Mouse (Mus musculus) gastrocnemius, adult 18-20 months (tissue): ENCODE measurements around the gene Utrn. TPM values are rescaled to one million over a fixed set of nuclear protein-coding genes. Genes with fewer than 3 reads are reported as not detected.

Experiments
- DNase-seq: peaks from one replicate; pipeline ENCODE4 v3.0.0; 2021; ENCODE audit warnings: low spot score
- total RNA-seq, 2 experiments: library from RNA; stranded (reverse); gene quantifications; 2 replicates each; pipeline ENCODE4 v1.2.3; 2021

The Utrn gene
- total RNA-seq, 2 experiments from 2014 or later, result 17.6 to 20.4 TPM

- peak; percentile 15 for DNase-seq
Observed at GRCm38 (mm10) chr10:12874577-12875277, 5.6 kb upstream of the Utrn start.

GRCm38 (mm10) chr10:12869846-12870245 lies 681 bp upstream of the Utrn start:
- no peak for DNase-seq

GRCm38 (mm10) chr10:12868189-12869028 lies 756 bp downstream of the Utrn start:
- DNase-seq, result peak; percentile 69

DNA sequence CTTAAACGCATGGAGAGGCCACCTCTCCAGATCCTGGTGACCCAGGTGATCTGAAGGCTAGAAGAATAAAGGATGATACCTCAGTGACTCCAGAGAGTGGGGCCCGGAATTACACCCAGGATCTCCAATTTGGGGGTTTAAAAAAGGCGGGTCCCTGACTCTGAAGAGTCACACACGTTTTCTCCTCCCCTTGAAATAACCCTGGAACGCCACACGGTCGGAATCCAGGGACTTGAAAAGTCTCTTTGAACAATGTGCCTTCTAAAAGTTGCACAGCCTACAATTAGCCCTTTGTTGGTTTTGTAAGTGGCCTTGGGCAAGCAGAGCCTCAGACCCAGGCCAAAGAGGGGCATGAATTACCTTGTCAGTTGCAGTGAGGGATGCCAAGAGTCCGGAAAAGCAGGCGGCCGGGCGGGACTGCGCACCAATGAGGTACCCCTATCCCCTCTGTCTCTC lies 1.4 kb downstream of the Utrn start:
- no peak for DNase-seq

DNA sequence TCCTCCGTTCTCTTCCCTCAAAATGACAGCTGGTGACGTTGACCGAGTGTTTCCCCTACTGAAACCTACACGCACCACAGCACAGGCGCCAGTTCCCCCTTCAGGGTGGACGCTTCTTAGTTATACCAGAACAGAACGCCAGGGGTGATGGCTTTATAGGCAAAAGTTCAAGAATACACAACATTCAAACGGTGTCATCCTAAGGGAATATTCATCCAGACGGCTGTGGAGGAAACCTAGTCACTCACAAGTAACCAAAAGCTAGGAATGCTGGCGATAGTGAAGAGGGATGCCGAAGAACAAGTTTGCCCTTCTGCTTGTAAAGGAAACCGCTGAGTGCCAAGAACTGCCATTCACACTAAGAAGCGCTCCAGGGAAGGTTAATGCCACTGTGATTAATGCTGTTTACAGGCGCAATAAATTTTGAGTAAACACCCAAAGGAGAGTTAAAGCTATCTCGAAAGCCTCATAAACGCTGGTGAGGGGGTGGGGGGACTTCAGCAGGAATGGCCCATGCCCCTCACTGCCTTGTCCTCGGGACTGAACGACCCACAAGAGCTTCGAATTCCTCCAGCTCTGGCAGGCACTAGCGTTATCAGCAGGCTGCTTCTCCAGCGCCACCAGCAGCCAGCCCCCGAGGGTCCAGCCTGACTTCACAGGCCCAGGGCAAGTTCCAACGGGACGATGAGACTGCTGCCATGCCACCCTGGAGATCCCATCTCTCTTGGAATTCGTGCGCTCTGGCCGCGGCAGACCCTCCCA lies 2.0 kb downstream of the Utrn start:
- DNase-seq, result peak; percentile 30

DNA sequence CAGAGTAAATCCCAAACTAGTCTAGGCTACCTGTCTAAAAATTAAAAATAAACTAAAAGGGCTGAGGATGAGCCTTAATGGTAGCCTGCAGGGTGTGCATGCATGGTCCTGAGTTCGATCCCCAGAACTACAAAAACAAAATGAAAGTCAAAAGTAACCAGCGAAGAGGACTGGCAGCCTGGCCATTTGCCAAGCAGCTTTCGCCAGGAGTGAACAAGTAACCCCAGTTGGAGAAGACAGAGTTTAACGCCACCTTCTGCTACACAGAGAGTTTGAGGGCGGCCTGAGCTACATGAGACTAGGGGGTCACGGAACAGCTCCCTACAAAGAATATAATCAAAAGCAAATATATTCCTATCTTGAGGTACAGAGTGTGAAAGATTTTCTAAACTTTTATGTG lies 4.0 kb downstream of the Utrn start:
- DNase-seq, result no peak

DNA sequence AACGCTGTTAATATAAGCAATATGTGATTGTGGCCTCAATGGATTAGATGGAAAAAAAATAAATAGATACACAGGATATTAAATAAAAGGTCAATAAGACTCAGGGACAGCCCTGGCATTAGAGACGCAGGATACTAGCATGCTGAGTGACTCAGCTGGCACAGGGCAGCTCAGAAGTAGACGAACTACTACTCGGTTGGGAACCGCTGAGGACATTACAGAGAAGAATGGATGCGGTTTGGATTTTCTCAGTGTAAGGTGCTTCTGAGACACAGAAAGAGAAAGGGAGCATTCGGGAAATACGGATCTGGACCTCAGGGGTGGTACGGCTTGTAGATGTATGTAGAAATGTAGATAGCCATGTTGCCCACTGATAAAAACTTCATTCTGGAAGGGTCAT lies 5.6 kb downstream of the Utrn start:
- no peak for DNase-seq

GRCm38 (mm10) chr10:12862047-12862446 lies 7.1 kb downstream of the Utrn start:
- no peak for DNase-seq

- no peak for DNase-seq
Observed at GRCm38 (mm10) chr10:12861381-12861780, 7.8 kb downstream of the Utrn start.

GRCm38 (mm10) chr10:12860765-12861164 lies 8.4 kb downstream of the Utrn start:
- peak; percentile 14 for DNase-seq

- no peak for DNase-seq
Observed at GRCm38 (mm10) chr10:12860331-12860730, 8.8 kb downstream of the Utrn start.

- peak; percentile 26 for DNase-seq
Observed at GRCm38 (mm10) chr10:12858017-12858416, 11.1 kb downstream of the Utrn start.

GRCm38 (mm10) chr10:12854298-12854697 lies 14.9 kb downstream of the Utrn start:
- no peak for DNase-seq

GRCm38 (mm10) chr10:12853776-12854175 lies 15.4 kb downstream of the Utrn start:
- DNase-seq, result no peak

GRCm38 (mm10) chr10:12853196-12853620 lies 16.0 kb downstream of the Utrn start:
- DNase-seq, result peak; percentile 23

DNA sequence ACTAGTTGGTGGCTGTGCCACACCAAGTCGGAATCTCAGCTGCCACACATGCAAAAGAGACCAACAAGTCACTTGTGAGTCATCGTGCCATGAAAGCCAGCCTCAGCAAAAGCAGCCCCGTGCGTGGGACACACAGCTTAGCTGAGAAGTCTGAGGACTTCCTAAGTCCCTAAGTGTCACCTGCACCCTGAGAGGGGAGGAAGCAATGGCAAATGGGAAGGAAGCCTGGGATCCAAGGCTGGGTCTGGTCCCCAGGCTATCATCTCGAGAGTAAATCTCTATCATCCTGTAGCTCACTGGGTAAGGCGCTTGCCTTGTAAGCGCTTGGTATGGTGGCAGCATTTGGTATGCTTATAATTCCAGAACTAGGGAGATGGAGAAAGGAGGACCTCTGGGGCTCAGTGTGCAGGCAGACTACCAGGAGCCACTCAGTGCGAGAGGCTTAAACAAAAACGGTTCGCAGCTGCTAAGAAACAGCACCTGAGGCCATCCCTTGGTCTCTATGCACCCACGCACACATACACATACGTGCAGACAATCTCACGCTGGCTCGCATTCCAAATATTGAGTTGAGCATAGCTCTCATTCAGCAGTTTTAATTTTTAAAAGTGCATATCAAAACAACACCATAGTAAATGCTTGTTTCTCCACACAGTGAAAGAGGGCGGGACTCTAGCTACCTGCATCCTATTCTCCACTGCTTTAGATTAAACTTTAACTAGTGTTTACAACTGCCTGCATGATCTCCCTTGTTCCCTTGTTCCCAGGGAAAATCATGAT lies 16.6 kb downstream of the Utrn start:
- DNase-seq, result no peak

GRCm38 (mm10) chr10:12850781-12851471 lies 18.2 kb downstream of the Utrn start:
- peak; percentile 14 for DNase-seq

DNA sequence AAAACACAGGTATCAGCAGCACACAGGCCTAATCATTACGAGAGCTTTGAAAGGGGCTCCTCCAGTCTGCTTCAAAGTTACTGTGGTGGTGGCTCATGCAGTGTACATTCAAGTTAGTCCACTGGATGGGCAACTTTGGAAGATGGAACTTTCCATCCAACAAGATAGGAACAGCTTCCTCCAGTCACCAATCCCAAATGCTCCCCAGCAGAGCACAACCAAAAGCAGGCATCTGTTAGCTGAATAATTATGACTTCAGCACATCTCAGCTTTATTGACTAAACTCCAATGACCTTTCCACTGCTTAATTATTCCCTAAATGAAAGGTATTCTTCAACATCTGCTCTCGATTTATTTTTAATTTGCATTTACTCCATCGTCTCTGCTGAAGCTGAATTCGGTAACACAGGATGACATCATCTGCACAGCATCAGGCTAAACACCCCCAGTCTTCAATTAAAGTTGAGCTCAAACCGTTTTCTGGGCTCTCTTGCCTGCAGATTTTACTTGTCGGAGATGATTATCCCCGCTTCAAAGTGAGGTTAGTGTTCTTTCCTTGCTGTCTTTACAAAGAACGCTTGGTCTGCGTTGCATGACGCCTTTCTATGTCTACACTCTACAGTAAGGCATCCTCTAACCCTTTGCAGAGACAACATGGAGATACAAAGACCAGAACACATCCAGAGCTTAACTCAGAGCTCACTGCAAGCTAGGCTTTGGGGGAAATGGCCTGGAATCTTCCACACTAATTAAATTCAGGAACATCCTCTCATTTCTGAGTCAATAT lies 20.6 kb downstream of the Utrn start:
- no peak for DNase-seq

DNA sequence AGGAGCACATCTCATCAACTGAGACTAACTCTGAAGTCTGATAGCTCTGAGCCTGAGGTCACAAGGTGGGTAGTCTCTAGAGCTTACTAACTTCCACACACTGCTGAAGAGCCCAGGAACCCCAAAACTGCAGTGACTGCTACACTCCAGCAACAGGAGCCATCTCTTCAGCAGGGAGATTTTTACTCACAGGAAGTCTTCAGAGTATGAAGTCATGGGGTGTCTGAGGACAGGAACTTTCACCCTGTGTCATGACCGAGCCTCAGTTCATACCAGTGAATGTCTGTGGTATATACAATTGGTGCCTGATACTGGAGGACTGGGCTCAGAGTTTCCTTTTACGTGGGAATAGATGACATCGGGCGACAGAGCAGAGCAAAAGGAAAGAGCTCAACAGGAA lies 26.6 kb downstream of the Utrn start:
- no peak for DNase-seq

GRCm38 (mm10) chr10:12841497-12841896 lies 27.7 kb downstream of the Utrn start:
- DNase-seq, result no peak
